16 mouse cellular contexts compared by ENCODE assay signal in genomic region chr2:158211764-158212471, GRCm38 (mm10). TPM values are rescaled to one million over a fixed set of nuclear protein-coding genes. Genes with fewer than 3 reads are reported as not detected.
A peak's percentile ranks its signal among the peaks of the same experiment; 100 is the strongest.
DNase-seq lines count a peak whose midpoint lies in the region; ATAC-seq and TF ChIP-seq lines count a peak whose summit lies in the region.
"Had no signal": no experiment of that assay in that cellular context is flagged by ENCODE, and none has a peak within 500 bp of the region (broad histone marks: within the 10 kb centered on the region; RNA-seq: fewer than 3 reads in every experiment).

No protein-coding gene starts in this region.

- H3K9me3 ChIP-seq in lung, embryonic 15.5 days, result no peaks in the 10 kb centered on the region
- H3K9me3 ChIP-seq: hindbrain, embryonic 13.5 days; limb, embryonic 15.5 days had no signal

- TF ChIP-seq POLR2A in heart, adult 2 months (IDR thresholded peaks at IDR 0.05; ENCODE audit: insufficient read depth, low read depth, low read length), result no peak
- no peak for TF ChIP-seq POLR2A in bone marrow, adult 2 months (IDR thresholded peaks at IDR 0.05; ENCODE audit: borderline replicate concordance, control insufficient read depth, low read depth, low read length)

- WGBS in heart, adult 2 months, result 76% methylated on average over 4 of the region's 4 CpGs
- WGBS in lung, embryonic 15.5 days, result 66% methylated on average over 4 of the region's 4 CpGs
- WGBS in bone marrow, adult 2 months, result 71% methylated on average over 4 of the region's 4 CpGs

- no peak for TF ChIP-seq EP300 in heart, adult 2 months (IDR thresholded peaks at IDR 0.05; ENCODE audit: insufficient read depth, low read depth, low read length)

- H3K4me3 ChIP-seq in heart, adult 2 months, result no peak overlapping the region
- H3K4me3 ChIP-seq in lung, embryonic 15.5 days, result no peak overlapping the region
- H3K4me3 ChIP-seq in bone marrow, adult 2 months (replicated peaks; ENCODE audit: control insufficient read depth, low read depth, low read length), result no peak overlapping the region
- H3K4me3 ChIP-seq: hindbrain, embryonic 13.5 days; limb, embryonic 15.5 days had no signal

- TF ChIP-seq CTCF in heart, adult 2 months (IDR thresholded peaks at IDR 0.05), result peak; percentile 46
- peak; percentile 46; the same call in 1 of the 2 replicates for TF ChIP-seq CTCF in bone marrow, adult 2 months (IDR thresholded peaks at IDR 0.05; ENCODE audit: control insufficient read depth, insufficient read depth, low read length)

- intact Hi-C loops in heart, adult 2 months (cut with DNase I), result no loop called here

- no peak overlapping the region for H3K9ac ChIP-seq in heart, adult 2 months (ENCODE audit: low read depth, low read length)
- peak overlapping the region; percentile 28; the same call in 1 of the 2 replicates for H3K9ac ChIP-seq in lung, embryonic 15.5 days
- H3K9ac ChIP-seq: hindbrain, embryonic 13.5 days; limb, embryonic 15.5 days had no signal

- no peak overlapping the region for H3K27ac ChIP-seq in heart, adult 2 months
- H3K27ac ChIP-seq in lung, embryonic 15.5 days, result no peak overlapping the region
- H3K27ac ChIP-seq in bone marrow, adult 2 months (ENCODE audit: control insufficient read depth, insufficient read depth, low read depth, low read length, poor library complexity), result no peak overlapping the region
- H3K27ac ChIP-seq: hindbrain, embryonic 13.5 days had no signal

- peaks cover 4% of the 10 kb centered on the region; the same call in 1 of the 2 replicates for H3K4me1 ChIP-seq in heart, adult 2 months (ENCODE audit: control insufficient read depth, insufficient read depth, low read length)
- peaks cover 39% of the 10 kb centered on the region for H3K4me1 ChIP-seq in lung, embryonic 15.5 days
- H3K4me1 ChIP-seq in bone marrow, adult 2 months (ENCODE audit: control insufficient read depth, insufficient read depth, low read length), result no peaks in the 10 kb centered on the region; the same call in 1 of the 2 replicates

- H3K36me3 ChIP-seq in heart, adult 2 months (ENCODE audit: control insufficient read depth, insufficient read depth, low read length), result no peaks in the 10 kb centered on the region
- H3K36me3 ChIP-seq in lung, embryonic 15.5 days, result no peaks in the 10 kb centered on the region

- H3K27me3 ChIP-seq in heart, adult 2 months (ENCODE audit: control insufficient read depth, insufficient read depth, low read length), result no peaks in the 10 kb centered on the region
- H3K27me3 ChIP-seq in lung, embryonic 15.5 days, result no peaks in the 10 kb centered on the region
- H3K27me3 ChIP-seq: hindbrain, embryonic 13.5 days; limb, embryonic 15.5 days had no signal

- no peak for ATAC-seq in lung, embryonic 15.5 days (ENCODE audit: borderline replicate concordance, extremely low read depth, low FRiP score, low TSS enrichment)
- 0 out of 2 replicates have a peak, but pooled peaks have one; percentile 31 for ATAC-seq in megakaryocyte-erythroid progenitor cell, adult 5-6 weeks (replicated peaks; ENCODE audit: low FRiP score, low TSS enrichment, poor library complexity, severe bottlenecking)

- DNase-seq in heart, adult 2 months, result no peak
- no peak for DNase-seq in heart, adult 18-20 months
- DNase-seq in lung, postnatal 25 days (ENCODE audit: low spot score), result no peak
- no peak for DNase-seq in natural killer cell, adult 2 months (ENCODE audit: low spot score in 2 of 2)
- no peak for DNase-seq in frontal cortex, postnatal 25 days (ENCODE audit: low spot score in 2 of 2)
- DNase-seq: right cerebral cortex, postnatal 14 days; thymus, adult 18-20 months had no signal

- H3K79me2 ChIP-seq in heart, adult 2 months (replicated peaks; ENCODE audit: control insufficient read depth, insufficient read depth, low read length), result no peaks in the 10 kb centered on the region

- no peak overlapping the region for H3K4me2 ChIP-seq in lung, embryonic 15.5 days
- H3K4me2 ChIP-seq: hindbrain, embryonic 13.5 days had no signal

RNA-seq across cellular contexts. Expression of gene D630003M21Rik, which starts 17.1 kb away (rescaled TPM):
- 1 to 10 TPM; 4.6 to 6.7 TPM for total RNA-seq in heart, adult 2 months (2021)
- polyA plus RNA-seq in heart, adult 2 months (2012; rRNA removed), result 6.6 and 9.7 TPM in 2 replicates
- 1 to 10 TPM; 5.1 to 5.4 TPM for total RNA-seq in heart, adult 18-20 months (2021)
- polyA plus RNA-seq in lung, embryonic 15.5 days (2015; fragmentation: Nextera tagmentation; extraction: Ambion mirVana), result 5.3 and 5.5 TPM in 2 replicates
- 0.23 and 0.35 TPM in 2 replicates for polyA plus RNA-seq in bone marrow, adult 2 months (2011; ENCODE audit: insufficient read depth, insufficient read length, low replicate concordance, missing spikeins)
- not detected in 2 replicates for total RNA-seq in megakaryocyte-erythroid progenitor cell, adult 5-6 weeks (2014; fragmentation: Nextera tagmentation)
- not detected in 2 replicates for total RNA-seq in megakaryocyte-erythroid progenitor cell, adult 5-6 weeks (2017)
- total RNA-seq: monocyte, adult 5-6 weeks had no signal

RNA-seq across cellular contexts. Expression of gene Bpi, which starts 46.0 kb away (rescaled TPM):
- under 1 TPM in 1 of 2 experiments, not detected in 1; 0.13 TPM for total RNA-seq in heart, adult 2 months (2021)
- polyA plus RNA-seq in heart, adult 2 months (2012; rRNA removed), result not detected in 2 replicates
- total RNA-seq in heart, adult 18-20 months (2021), result not detected
- not detected in 2 replicates for polyA plus RNA-seq in lung, embryonic 15.5 days (2015; fragmentation: Nextera tagmentation; extraction: Ambion mirVana)
- not detected in 2 replicates for polyA plus RNA-seq in bone marrow, adult 2 months (2011; ENCODE audit: insufficient read depth, insufficient read length, low replicate concordance, missing spikeins)
- not detected in 2 replicates for total RNA-seq in megakaryocyte-erythroid progenitor cell, adult 5-6 weeks (2014; fragmentation: Nextera tagmentation)
- 0.50 TPM in 1 of 2 replicates, not detected in the other for total RNA-seq in megakaryocyte-erythroid progenitor cell, adult 5-6 weeks (2017)
- total RNA-seq: gastrocnemius, adult 8-10 months; layer of hippocampus, adult 8-10 months; monocyte, adult 5-6 weeks had no signal
- polyA plus RNA-seq: embryonic facial prominence, embryonic 14.5 days; hindbrain, embryonic 13.5 days; limb, embryonic 15.5 days had no signal

Comparison
In these comparisons a context has a peak if more than half of its experiments do, and no peak if none do; other contexts are left out.
1. RNA of gene D630003M21Rik, which starts 17.1 kb away (total RNA-seq): 4.6 to 6.7 TPM in heart, adult 2 months and 5.1 to 5.4 TPM in heart, adult 18-20 months; not detected in megakaryocyte-erythroid progenitor cell, adult 5-6 weeks; every median in the first group is over 4 times any median in the second.